Mouse (Mus musculus) thymus, adult 2 months (tissue): ENCODE results near the gene Gm7544. TPM values are rescaled to one million over a fixed set of nuclear protein-coding genes. Genes with fewer than 3 reads are reported as not detected.

Experiments
- DNase-seq: peaks from one replicate; pipeline ENCODE4 v3.0.0; 2021
- H3K27ac ChIP-seq: fragments of 200-500 bp; 2 replicates; pipeline ENCODE4 v1.5.1; 2012; ENCODE audit warnings: low read length, control low read depth; ENCODE audit not compliant: control insufficient read depth, insufficient read depth
- H3K27me3 ChIP-seq: fragments of 200-500 bp; 2 replicates; pipeline ENCODE4 v1.6.1; 2012; ENCODE audit warnings: mild to moderate bottlenecking, low read length, moderate library complexity, mixed read lengths; ENCODE audit not compliant: control insufficient read depth, insufficient read depth
- H3K36me3 ChIP-seq: fragments of 200-500 bp; 2 replicates; pipeline ENCODE4 v1.6.1; 2012; ENCODE audit warnings: mild to moderate bottlenecking, low read length, moderate library complexity; ENCODE audit not compliant: control insufficient read depth, insufficient read depth
- H3K4me1 ChIP-seq: fragments of 200-500 bp; replicated peaks from 2 replicates; pipeline ENCODE4 v1.6.1; 2012; ENCODE audit warnings: low read length; ENCODE audit not compliant: control insufficient read depth, insufficient read depth
- H3K4me3 ChIP-seq: fragments of 200-500 bp; 2 replicates; pipeline ENCODE4 v1.5.1; 2012; ENCODE audit warnings: mild to moderate bottlenecking, low read length, control low read depth, moderate library complexity; ENCODE audit not compliant: control insufficient read depth, insufficient read depth
- CTCF ChIP-seq: fragments of 200-500 bp; IDR thresholded peaks from 2 replicates; pipeline ENCODE4 v1.5.1; 2012; ENCODE audit warnings: mild to moderate bottlenecking, control low read depth, low read length, moderate library complexity, borderline replicate concordance; ENCODE audit not compliant: control insufficient read depth, poor library complexity, insufficient read depth; ENCODE audit errors: extremely low read depth
- POLR2A ChIP-seq: fragments of 200-500 bp; IDR thresholded peaks from 2 replicates; pipeline ENCODE4 v1.6.1; 2012; ENCODE audit warnings: mild to moderate bottlenecking, low read length, control low read depth, moderate library complexity; ENCODE audit not compliant: control insufficient read depth, poor library complexity, insufficient read depth; ENCODE audit errors: extremely low read depth
- WGBS: fragments of 180-500 bp; shearing (Covaris S2); methylation state at CpG from one replicate; pipeline ENCODE4 v1.1.7; 2018; 5-methylcytosine and 5-hydroxymethylcytosine counted together
- polyA plus RNA-seq: library from polyadenylated mRNA; depleted of rRNA; stranded (reverse); fragments of >200 nt; gene quantifications from 2 replicates; pipeline ENCODE4 v1.2.3, GENCODE M21; 2012

Gm7544 gene
- polyA plus RNA-seq, 1 experiment = not detected

- no peaks in the 10 kb centered on the region for H3K36me3 ChIP-seq
- no peak for DNase-seq
- TF ChIP-seq POLR2A (no peak), CTCF (no peak)
- 90% methylated on average over 6 of the region's 6 CpGs for WGBS
- H3K4me3 ChIP-seq = no peak overlapping the region
- H3K27ac ChIP-seq = no peak overlapping the region
- no peaks in the 10 kb centered on the region for H3K27me3 ChIP-seq
- no peaks in the 10 kb centered on the region for H3K4me1 ChIP-seq
Measured at GRCm38 (mm10) chr1:82986738-82987137, 30.9 kb upstream of the Gm7544 start.

- H3K4me3 ChIP-seq = no peak overlapping the region
- DNase-seq = no peak
- H3K4me1 ChIP-seq = peaks cover 8% of the 10 kb centered on the region
- no peak for TF ChIP-seq CTCF
- no peak for TF ChIP-seq POLR2A
- no peak overlapping the region for H3K27ac ChIP-seq
- H3K27me3 ChIP-seq = no peaks in the 10 kb centered on the region
- H3K36me3 ChIP-seq = no peaks in the 10 kb centered on the region
Measured at GRCm38 (mm10) chr1:82977840-82978239, 22.0 kb upstream of the Gm7544 start.

- Histone ChIP-seq H3K27ac (no peak overlapping the region), H3K36me3 (no peaks in the 10 kb centered on the region), H3K4me3 (no peak overlapping the region), H3K4me1 (peaks cover 8% of the 10 kb centered on the region), H3K27me3 (no peaks in the 10 kb centered on the region)
- 53% methylated on average over 5 of the region's 5 CpGs for WGBS
- TF ChIP-seq CTCF = no peak
- no peak for TF ChIP-seq POLR2A
- DNase-seq = no peak
Measured at GRCm38 (mm10) chr1:82975750-82976149, 19.9 kb upstream of the Gm7544 start.

- 74% methylated on average over 9 of the region's 9 CpGs for WGBS
- H3K4me1 ChIP-seq = peaks cover 8% of the 10 kb centered on the region
- peak overlapping the region; percentile 43; the same call in 1 of the 2 replicates for H3K27ac ChIP-seq
- DNase-seq = no peak
- TF ChIP-seq CTCF (no peak), POLR2A (no peak)
- H3K27me3 ChIP-seq = no peaks in the 10 kb centered on the region
- no peak overlapping the region for H3K4me3 ChIP-seq
- no peaks in the 10 kb centered on the region for H3K36me3 ChIP-seq
Measured at GRCm38 (mm10) chr1:82974342-82974741, 18.5 kb upstream of the Gm7544 start.

- no peak for TF ChIP-seq POLR2A
- no peak for TF ChIP-seq CTCF
- Histone ChIP-seq H3K27ac (no peak overlapping the region), H3K36me3 (no peaks in the 10 kb centered on the region), H3K27me3 (no peaks in the 10 kb centered on the region), H3K4me3 (no peak overlapping the region), H3K4me1 (peaks cover 8% of the 10 kb centered on the region)
- whole genome bisulfite sequencing = 26% methylated on average over 6 of the region's 6 CpGs
- DNase-seq = no peak
Measured at GRCm38 (mm10) chr1:82973901-82974300, 18.1 kb upstream of the Gm7544 start.

- Histone ChIP-seq H3K36me3 (no peaks in the 10 kb centered on the region), H3K27ac (no peak overlapping the region), H3K27me3 (no peaks in the 10 kb centered on the region), H3K4me3 (no peak overlapping the region), H3K4me1 (peaks cover 8% of the 10 kb centered on the region)
- TF ChIP-seq POLR2A = no peak
- no peak for TF ChIP-seq CTCF
- WGBS = 97% methylated on average over 1 of the region's 1 CpGs
- DNase-seq = no peak
Measured at GRCm38 (mm10) chr1:82973244-82973643, 17.4 kb upstream of the Gm7544 start.

- 60% methylated on average over 4 of the region's 4 CpGs for WGBS
- no peak overlapping the region for H3K27ac ChIP-seq
- TF ChIP-seq CTCF (no peak), POLR2A (no peak)
- H3K27me3 ChIP-seq = no peaks in the 10 kb centered on the region
- H3K36me3 ChIP-seq = no peaks in the 10 kb centered on the region
- DNase-seq = no peak
- peaks cover 8% of the 10 kb centered on the region for H3K4me1 ChIP-seq
- H3K4me3 ChIP-seq = no peak overlapping the region
Measured at GRCm38 (mm10) chr1:82972046-82972445, 16.2 kb upstream of the Gm7544 start.
